Mouse (Mus musculus) regulatory T cell (primary cell): ENCODE measurements at regions not wholly inside any gene's neighbourhood (a gene's known extent, or its start where the extent isn't known, plus 50 kb on each side); places are given as distances from the start of the nearest gene placed in this dataset.
"Not testable (repeated sequence)": the region's sequence is repeated elsewhere in the genome, so short reads cannot be mapped to it uniquely, and the experiment has no call there.

ENCODE experiments used
- in situ Hi-C: fragments of 300-600 bp; cut with MboI, MseI; formaldehyde crosslinking; loops from one replicate; pipeline ENCODE4 v1.15.1; 2025; ENCODE audit warnings: high pct_unique_total_duplicates

- in situ Hi-C loops: no loop called here
These were observed 1634.0 kb downstream of the Diaph2 start for GRCm38 (mm10) chrX:131383501-131383900.

- in situ Hi-C loops: no loop called here
These were observed 1652.6 kb downstream of the Diaph2 start for GRCm38 (mm10) chrX:131402189-131402588.

DNA sequence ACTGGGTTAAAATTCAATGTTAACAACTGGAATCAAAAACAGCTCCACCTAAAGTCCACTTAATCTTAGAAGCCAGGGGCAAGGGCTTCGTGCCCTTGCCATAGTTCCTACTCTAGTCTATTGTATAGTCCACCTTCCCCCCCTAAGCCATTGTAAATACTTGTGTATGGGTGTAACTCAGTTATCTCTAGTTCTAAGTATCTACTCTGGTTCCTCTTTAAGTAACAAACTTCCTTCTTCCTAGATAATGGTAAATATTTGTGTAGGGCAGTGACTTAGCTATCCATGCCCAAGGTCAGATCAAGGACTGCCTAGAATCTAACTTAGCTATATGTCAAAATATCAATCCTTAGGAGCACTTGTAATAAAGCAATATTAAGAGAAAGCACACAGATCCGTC is 1653.3 kb downstream of the Diaph2 start:
- in situ Hi-C loops: not testable (repeated sequence)

GRCm38 (mm10) chrX:131406685-131407084 is 1657.1 kb downstream of the Diaph2 start:
- in situ Hi-C loops: no loop called here

- in situ Hi-C loops: no loop called here
These were observed 1661.0 kb downstream of the Diaph2 start for GRCm38 (mm10) chrX:131410567-131410966.

DNA sequence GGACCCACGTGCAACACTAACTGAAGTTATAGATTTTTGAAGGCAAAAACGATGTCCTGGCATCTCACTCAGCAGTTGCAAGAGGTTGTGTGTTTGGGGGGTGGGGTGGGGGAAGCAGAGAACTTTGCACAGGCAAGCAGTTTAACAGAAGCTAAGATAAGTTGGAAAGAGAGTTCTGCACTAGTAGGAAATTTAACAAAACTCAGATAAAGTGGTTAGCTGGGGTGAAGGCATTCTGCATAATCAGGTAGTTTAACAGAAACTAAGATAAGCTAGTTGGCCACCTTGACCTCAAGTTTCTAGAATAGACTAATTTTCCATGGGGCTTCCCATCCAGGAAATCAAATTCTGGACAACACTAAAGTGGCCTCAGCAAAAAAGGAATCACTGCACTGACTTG is 1672.6 kb downstream of the Diaph2 start:
- in situ Hi-C loops: no loop called here

DNA sequence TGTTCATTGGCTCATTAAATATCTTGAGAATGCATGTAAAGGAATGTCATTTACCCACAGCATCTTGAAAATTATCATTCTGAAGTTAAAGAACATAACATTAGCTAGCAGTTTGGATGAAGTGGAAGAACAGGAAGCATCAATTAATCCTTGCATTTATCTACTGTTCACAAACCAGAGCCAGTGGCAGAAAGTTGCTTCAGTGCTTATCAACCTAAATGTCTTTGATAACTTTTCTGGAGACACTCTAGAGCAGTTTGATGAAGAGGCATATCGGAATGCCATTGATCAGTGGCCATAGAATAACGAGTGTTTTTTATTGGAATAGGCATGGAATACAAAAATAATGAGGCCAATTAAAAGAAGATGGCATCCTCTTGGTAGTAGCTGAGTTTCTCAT is 1673.3 kb downstream of the Diaph2 start:
- in situ Hi-C loops: no loop called here

DNA sequence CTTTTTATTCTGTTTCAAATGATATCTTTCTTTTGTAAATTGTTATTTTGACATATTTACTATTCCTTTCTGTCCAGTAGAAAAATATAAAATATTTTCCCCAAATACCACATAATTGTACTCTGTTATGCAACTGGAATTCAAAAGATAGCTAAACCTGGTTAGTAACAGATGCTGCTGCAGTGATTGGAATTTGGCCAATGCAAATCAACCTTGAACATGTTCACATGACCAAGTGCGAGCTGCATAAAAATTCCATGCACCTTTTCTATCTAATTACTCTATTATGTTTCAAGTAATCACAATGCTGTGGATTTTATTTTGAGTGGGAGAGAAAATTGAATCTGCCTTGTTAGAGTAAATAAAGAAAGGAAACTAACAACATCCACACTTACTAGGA is 1684.6 kb downstream of the Diaph2 start:
- in situ Hi-C loops: no loop called here

GRCm38 (mm10) chrX:131452866-131453265 is 1703.3 kb downstream of the Diaph2 start:
- in situ Hi-C loops: no loop called here

GRCm38 (mm10) chrX:131460631-131461030 is 1711.1 kb downstream of the Diaph2 start:
- in situ Hi-C loops: loop anchor here (10.0 kb wide), 1 partner anchor 1226 kb away; no protein-coding TSS in a partner anchor

DNA sequence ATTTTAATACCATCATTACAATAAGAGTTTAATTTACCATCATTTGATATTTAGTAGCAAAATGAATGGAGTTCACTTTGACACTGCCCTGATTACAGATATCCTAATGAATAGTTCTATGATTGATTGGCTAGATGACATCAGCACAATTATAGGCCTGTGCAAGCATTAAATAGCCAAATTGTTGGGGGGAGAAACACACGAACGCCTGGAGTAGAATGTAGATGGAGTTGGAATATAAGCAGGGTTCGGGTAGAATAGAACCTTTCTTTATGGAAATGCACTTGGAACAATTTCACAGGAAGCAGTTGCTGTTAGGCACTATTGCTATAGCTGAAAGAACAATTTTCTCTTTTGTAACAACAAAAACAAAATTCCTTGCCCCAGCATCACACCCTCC is 1739.8 kb downstream of the Diaph2 start:
- in situ Hi-C loops: no loop called here

- in situ Hi-C loops: no loop called here
These were observed 1751.9 kb downstream of the Diaph2 start for GRCm38 (mm10) chrX:131501409-131501808.

DNA sequence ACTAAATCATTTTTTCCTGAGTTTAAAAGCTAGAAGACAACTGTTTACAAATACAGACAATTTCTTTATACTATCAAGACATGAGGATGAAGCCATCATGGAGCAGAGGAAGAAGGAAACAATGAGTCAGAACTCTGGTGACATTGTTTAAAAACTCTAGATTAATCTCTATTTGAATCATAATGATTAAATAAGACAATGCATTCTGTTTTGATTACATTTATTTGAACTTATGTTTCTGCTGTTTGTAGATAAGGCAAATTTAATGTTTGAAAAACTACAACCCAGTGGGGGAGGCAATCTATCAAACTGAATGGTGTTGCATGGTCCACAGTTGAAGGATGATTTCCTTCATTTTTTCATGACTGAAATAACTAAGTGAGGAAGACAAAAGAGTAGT is 1757.3 kb downstream of the Diaph2 start:
- in situ Hi-C loops: no loop called here
